17 mouse cellular contexts compared by ENCODE assay signal in genomic region chr8:121136856-121137255, GRCm38 (mm10). TPM values are rescaled to one million over a fixed set of nuclear protein-coding genes. Genes with fewer than 3 reads are reported as not detected.
"Had no signal": no experiment of that assay in that cellular context is flagged by ENCODE, and none has a peak within 500 bp of the region (broad histone marks: within the 10 kb centered on the region; RNA-seq: fewer than 3 reads in every experiment).

No protein-coding gene starts in this region.

- H3K27ac ChIP-seq: limb, embryonic 10.5 days; liver, embryonic 12.5 days; midbrain, embryonic 15.5 days; neural tube, embryonic 12.5 days had no signal

- H3K4me3 ChIP-seq: limb, embryonic 10.5 days; liver, embryonic 12.5 days; midbrain, embryonic 15.5 days; neural tube, embryonic 12.5 days had no signal

- H3K4me2 ChIP-seq: liver, embryonic 12.5 days; midbrain, embryonic 11.5 days; midbrain, embryonic 15.5 days; neural tube, embryonic 12.5 days had no signal

- H3K4me1 ChIP-seq: limb, embryonic 10.5 days; liver, embryonic 12.5 days; midbrain, embryonic 15.5 days; neural tube, embryonic 12.5 days had no signal

- H3K9ac ChIP-seq: liver, embryonic 12.5 days; liver, postnatal 0 days; midbrain, embryonic 15.5 days; neural tube, embryonic 12.5 days had no signal

- DNase-seq: kidney, adult 18-20 months; kidney, postnatal 25 days; layer of hippocampus, adult 9-11 months; liver, postnatal 0 days; lung, postnatal 36 days; thymus, adult 2 months; thymus, postnatal 25 days had no signal

- H3K36me3 ChIP-seq: limb, embryonic 10.5 days; liver, embryonic 12.5 days; midbrain, embryonic 15.5 days; neural tube, embryonic 12.5 days had no signal

- H3K9me3 ChIP-seq: midbrain, embryonic 15.5 days had no signal

- ATAC-seq: inflammation-experienced regulatory T-cells, adult 6 months; liver, embryonic 12.5 days; liver, postnatal 0 days; midbrain, embryonic 15.5 days had no signal

RNA-seq across cellular contexts. Expression of gene Foxl1, which starts 9.1 kb away (rescaled TPM):
- total RNA-seq: megakaryocyte progenitor cell, adult 5-6 weeks; neutrophil, adult 5-6 weeks had no signal
- polyA plus RNA-seq: inflammation-experienced regulatory T-cells, adult 6 months; liver, postnatal 0 days; testis, adult 2 months had no signal

RNA-seq across cellular contexts. Expression of gene Foxc2, which starts 20.9 kb away (rescaled TPM):
- total RNA-seq: megakaryocyte progenitor cell, adult 5-6 weeks; monocyte, adult 5-6 weeks; neutrophil, adult 5-6 weeks had no signal
- polyA plus RNA-seq: inflammation-experienced regulatory T-cells, adult 6 months had no signal

RNA-seq across cellular contexts. Expression of gene Foxf1, which starts 52.7 kb away (rescaled TPM):
- total RNA-seq: megakaryocyte progenitor cell, adult 5-6 weeks; monocyte, adult 5-6 weeks; neutrophil, adult 5-6 weeks had no signal
